Mouse (Mus musculus): ENCODE results near the gene Npnt. TPM values are rescaled to one million over a fixed set of nuclear protein-coding genes. Genes with fewer than 3 reads are reported as not detected.

Npnt gene
- polyA plus RNA-seq, 2 experiments: 0.90 to 1.0 TPM

DNA sequence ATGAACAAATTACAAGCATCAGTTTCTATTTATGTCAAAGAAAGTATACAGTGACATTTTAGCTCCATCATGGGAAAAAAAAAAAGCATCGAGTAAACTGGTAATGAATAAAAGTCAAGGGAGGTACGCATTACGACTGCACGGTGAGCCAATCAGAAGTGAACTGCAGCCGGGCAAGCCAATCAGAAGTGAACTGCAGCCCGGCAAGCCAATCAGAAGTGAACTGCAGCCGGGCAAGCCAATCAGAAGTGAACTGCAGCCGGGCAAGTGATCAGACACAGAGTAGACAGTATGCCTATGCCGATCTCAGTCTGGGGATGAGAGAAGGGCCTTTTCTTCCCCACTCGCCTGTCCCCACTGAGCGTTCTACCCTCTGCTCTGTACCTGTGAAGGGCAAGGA lies 46.7 kb downstream of the Npnt start:
- WGBS (ENCODE audit: insufficient replicate concordance): 83% methylated on average over 11 of the region's 11 CpGs
- TF ChIP-seq CTCF (IDR thresholded peaks at IDR 0.05; ENCODE audit: low read depth): no peak
- TF ChIP-seq EP300 (IDR thresholded peaks at IDR 0.05; ENCODE audit: low read depth): no peak
- ATAC-seq (ENCODE audit: insufficient read depth): no peak
- Histone ChIP-seq H3K4me3 (ENCODE audit: insufficient read depth in 1 of 2, low read depth in 2 of 2, low read length in 2 of 2) (no peak overlapping the region), H3K36me3 (replicated peaks; ENCODE audit: control insufficient read depth, insufficient read depth, low read depth) (no peaks in the 10 kb centered on the region), H3K4me2 (ENCODE audit: low read depth) (no peak overlapping the region), H3K9me3 (ENCODE audit: control insufficient read depth, low read length) (no peaks in the 10 kb centered on the region), H3K9ac (replicated peaks) (no peak overlapping the region), H3K27me3 (ENCODE audit: control insufficient read depth, insufficient read depth, low read length) (no peaks in the 10 kb centered on the region), H3K27ac (no peak overlapping the region), H3K4me1 (replicated peaks; ENCODE audit: control insufficient read depth in 2 of 2, insufficient read depth in 2 of 2, low read length in 1 of 2) (no peaks in the 10 kb centered on the region)
- no peak for DNase-seq (ENCODE audit: low read depth in 3 of 3, low spot score in 3 of 3)

DNA sequence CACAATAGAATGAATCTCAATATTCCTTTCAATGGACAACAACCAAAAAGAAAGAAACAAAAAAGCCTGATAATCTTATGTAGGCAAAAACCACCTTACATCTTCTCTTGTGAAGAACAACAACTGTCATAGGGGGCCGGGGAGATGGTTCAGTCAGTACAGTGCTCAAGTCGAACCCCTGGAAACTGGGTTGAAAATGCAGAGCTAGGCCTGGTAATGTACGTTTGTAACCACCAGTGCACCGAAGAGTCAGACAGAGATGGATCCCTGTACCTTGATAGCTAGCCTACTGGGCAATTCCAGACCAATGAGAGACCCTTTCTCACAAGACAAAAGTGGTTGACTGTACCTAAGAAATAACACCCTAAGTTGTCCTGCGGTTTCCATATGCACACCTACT lies 47.2 kb downstream of the Npnt start:
- H3K27ac ChIP-seq: no peak overlapping the region
- no peaks in the 10 kb centered on the region for H3K27me3 ChIP-seq (ENCODE audit: control insufficient read depth, insufficient read depth, low read length)
- DNase-seq (ENCODE audit: low read depth in 3 of 3, low spot score in 3 of 3) (no peak), ATAC-seq (ENCODE audit: insufficient read depth) (no peak)
- no peak overlapping the region for H3K9ac ChIP-seq (replicated peaks)
- no peaks in the 10 kb centered on the region for H3K4me1 ChIP-seq (replicated peaks; ENCODE audit: control insufficient read depth in 2 of 2, insufficient read depth in 2 of 2, low read length in 1 of 2)
- H3K9me3 ChIP-seq (ENCODE audit: control insufficient read depth, low read length): no peaks in the 10 kb centered on the region
- WGBS (ENCODE audit: insufficient replicate concordance): 78% methylated on average over 5 of the region's 5 CpGs
- no peak overlapping the region for H3K4me2 ChIP-seq (ENCODE audit: low read depth)
- H3K4me3 ChIP-seq (ENCODE audit: insufficient read depth in 1 of 2, low read depth in 2 of 2, low read length in 2 of 2): no peak overlapping the region
- H3K36me3 ChIP-seq (replicated peaks; ENCODE audit: control insufficient read depth, insufficient read depth, low read depth): no peaks in the 10 kb centered on the region
- TF ChIP-seq EP300 (IDR thresholded peaks at IDR 0.05; ENCODE audit: low read depth) (no peak), CTCF (IDR thresholded peaks at IDR 0.05; ENCODE audit: low read depth) (no peak)

DNA sequence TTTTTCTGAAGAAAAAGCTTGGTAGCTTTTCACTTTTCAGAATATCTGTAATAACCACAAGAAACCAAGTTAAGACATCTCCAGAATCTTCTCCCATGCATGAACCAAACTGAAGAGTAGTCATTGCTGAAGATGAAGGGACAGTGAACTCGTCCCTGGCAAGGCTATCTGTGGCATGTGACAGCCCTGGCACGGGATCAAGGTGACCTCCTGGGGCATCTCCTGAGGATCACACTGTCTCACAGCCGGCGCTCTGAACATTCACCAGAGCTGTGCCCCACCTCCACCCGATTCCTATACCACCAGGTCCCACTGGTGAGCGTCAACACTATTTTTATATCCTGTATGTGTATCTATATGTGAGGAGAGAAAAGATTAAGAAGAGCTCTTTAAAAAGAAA lies 47.9 kb downstream of the Npnt start:
- Histone ChIP-seq H3K4me2 (ENCODE audit: low read depth) (no peak overlapping the region), H3K4me1 (replicated peaks; ENCODE audit: control insufficient read depth in 2 of 2, insufficient read depth in 2 of 2, low read length in 1 of 2) (no peaks in the 10 kb centered on the region), H3K36me3 (replicated peaks; ENCODE audit: control insufficient read depth, insufficient read depth, low read depth) (no peaks in the 10 kb centered on the region), H3K27ac (no peak overlapping the region), H3K9me3 (ENCODE audit: control insufficient read depth, low read length) (no peaks in the 10 kb centered on the region), H3K4me3 (ENCODE audit: insufficient read depth in 1 of 2, low read depth in 2 of 2, low read length in 2 of 2) (no peak overlapping the region), H3K27me3 (ENCODE audit: control insufficient read depth, insufficient read depth, low read length) (no peaks in the 10 kb centered on the region), H3K9ac (replicated peaks) (no peak overlapping the region)
- WGBS (ENCODE audit: insufficient replicate concordance): 69% methylated on average over 6 of the region's 6 CpGs
- ATAC-seq (ENCODE audit: insufficient read depth) (no peak), DNase-seq (ENCODE audit: low read depth in 3 of 3, low spot score in 3 of 3) (no peak)
- TF ChIP-seq CTCF (IDR thresholded peaks at IDR 0.05; ENCODE audit: low read depth) (no peak), EP300 (IDR thresholded peaks at IDR 0.05; ENCODE audit: low read depth) (no peak)

DNA sequence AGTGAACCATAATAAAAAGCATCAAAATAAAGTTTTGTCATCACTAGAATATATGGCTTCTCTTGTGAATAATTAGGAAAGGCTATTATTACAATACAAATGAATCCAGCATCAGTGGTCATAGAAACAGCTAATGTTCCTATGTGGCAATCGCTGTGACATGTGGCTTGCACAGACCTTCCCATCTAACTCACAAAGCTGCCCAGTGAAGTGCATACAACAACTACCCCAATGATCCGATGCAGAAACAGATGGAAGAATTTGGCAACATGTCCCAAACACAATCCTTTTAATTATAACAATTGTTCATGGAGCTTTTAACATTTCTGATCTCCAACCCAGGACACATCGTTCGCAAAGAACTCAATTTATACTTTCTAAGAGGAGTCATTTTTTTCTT lies 52.2 kb downstream of the Npnt start:
- no peaks in the 10 kb centered on the region for H3K36me3 ChIP-seq (replicated peaks; ENCODE audit: control insufficient read depth, insufficient read depth, low read depth)
- ATAC-seq (ENCODE audit: insufficient read depth): no peak
- TF ChIP-seq EP300 (IDR thresholded peaks at IDR 0.05; ENCODE audit: low read depth) (no peak), CTCF (IDR thresholded peaks at IDR 0.05; ENCODE audit: low read depth) (no peak)
- H3K4me1 ChIP-seq (replicated peaks; ENCODE audit: control insufficient read depth in 2 of 2, insufficient read depth in 2 of 2, low read length in 1 of 2): no peaks in the 10 kb centered on the region
- WGBS (ENCODE audit: insufficient replicate concordance): 79% methylated on average over 4 of the region's 4 CpGs
- no peak for DNase-seq (ENCODE audit: low read depth in 3 of 3, low spot score in 3 of 3)
- no peak overlapping the region for H3K4me2 ChIP-seq (ENCODE audit: low read depth)
- H3K9ac ChIP-seq (replicated peaks): no peak overlapping the region
- no peak overlapping the region for H3K4me3 ChIP-seq (ENCODE audit: insufficient read depth in 1 of 2, low read depth in 2 of 2, low read length in 2 of 2)
- no peaks in the 10 kb centered on the region for H3K9me3 ChIP-seq (ENCODE audit: control insufficient read depth, low read length)
- no peak overlapping the region for H3K27ac ChIP-seq
- no peaks in the 10 kb centered on the region for H3K27me3 ChIP-seq (ENCODE audit: control insufficient read depth, insufficient read depth, low read length)

DNA sequence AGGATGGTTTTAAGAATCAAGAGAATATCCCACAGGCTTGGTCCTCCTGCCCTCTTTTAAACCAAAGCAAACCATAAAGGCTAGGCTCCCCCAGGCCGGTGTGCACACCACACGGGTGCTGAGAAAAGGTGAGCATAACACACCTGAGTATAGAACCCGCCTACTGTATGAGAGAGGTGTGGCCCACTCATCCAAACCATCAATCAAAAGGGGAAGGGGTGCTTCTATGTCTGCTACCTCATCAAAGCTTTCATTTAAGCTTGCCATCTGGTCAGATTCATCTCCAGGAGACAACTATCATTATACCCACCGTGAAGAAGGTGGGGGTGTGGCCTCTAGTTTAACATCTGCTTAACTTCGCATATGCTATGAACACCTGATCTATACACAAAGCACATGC lies 52.7 kb downstream of the Npnt start:
- DNase-seq (ENCODE audit: low read depth in 3 of 3, low spot score in 3 of 3) (no peak), ATAC-seq (ENCODE audit: insufficient read depth) (no peak)
- no peaks in the 10 kb centered on the region for H3K4me1 ChIP-seq (replicated peaks; ENCODE audit: control insufficient read depth in 2 of 2, insufficient read depth in 2 of 2, low read length in 1 of 2)
- H3K9ac ChIP-seq (replicated peaks): no peak overlapping the region
- no peak for TF ChIP-seq EP300 (IDR thresholded peaks at IDR 0.05; ENCODE audit: low read depth)
- TF ChIP-seq CTCF (IDR thresholded peaks at IDR 0.05; ENCODE audit: low read depth): no peak
- H3K36me3 ChIP-seq (replicated peaks; ENCODE audit: control insufficient read depth, insufficient read depth, low read depth): no peaks in the 10 kb centered on the region
- H3K27me3 ChIP-seq (ENCODE audit: control insufficient read depth, insufficient read depth, low read length): no peaks in the 10 kb centered on the region
- no peaks in the 10 kb centered on the region for H3K9me3 ChIP-seq (ENCODE audit: control insufficient read depth, low read length)
- H3K4me2 ChIP-seq (ENCODE audit: low read depth): no peak overlapping the region
- H3K4me3 ChIP-seq (ENCODE audit: insufficient read depth in 1 of 2, low read depth in 2 of 2, low read length in 2 of 2): no peak overlapping the region
- WGBS (ENCODE audit: insufficient replicate concordance): 70% methylated on average over 5 of the region's 5 CpGs
- no peak overlapping the region for H3K27ac ChIP-seq

Data from liver, embryonic 14.5 days (tissue).